10 mouse cellular contexts compared by ENCODE assay signal in genomic region chr1:189022925-189023700, GRCm38 (mm10). TPM values are rescaled to one million over a fixed set of nuclear protein-coding genes. Genes with fewer than 3 reads are reported as not detected.
A peak's percentile ranks its signal among the peaks of the same experiment; 100 is the strongest.
DNase-seq lines count a peak whose midpoint lies in the region; ATAC-seq lines count a peak whose summit lies in the region.
"Had no signal": no experiment of that assay in that cellular context is flagged by ENCODE, and none has a peak within 500 bp of the region (broad histone marks: within the 10 kb centered on the region; RNA-seq: fewer than 3 reads in every experiment).

No protein-coding gene starts in this region.

- H3K4me3 ChIP-seq in midbrain, embryonic 11.5 days (ENCODE audit: low read depth, low read length) = no peak overlapping the region
- no peak overlapping the region for H3K4me3 ChIP-seq in midbrain, embryonic 10.5 days
- H3K4me3 ChIP-seq: embryonic facial prominence, embryonic 13.5 days; heart, embryonic 15.5 days had no signal

- no peak overlapping the region for H3K27ac ChIP-seq in midbrain, embryonic 11.5 days (ENCODE audit: low read depth, low read length)
- H3K27ac ChIP-seq in midbrain, embryonic 10.5 days (replicated peaks) = no peak overlapping the region
- H3K27ac ChIP-seq: embryonic facial prominence, embryonic 13.5 days; heart, embryonic 15.5 days had no signal

- no peaks in the 10 kb centered on the region for H3K9me3 ChIP-seq in midbrain, embryonic 11.5 days (ENCODE audit: control insufficient read depth, low read length)
- no peaks in the 10 kb centered on the region for H3K9me3 ChIP-seq in midbrain, embryonic 10.5 days (replicated peaks)
- H3K9me3 ChIP-seq: embryonic facial prominence, embryonic 13.5 days; heart, embryonic 15.5 days had no signal

- ATAC-seq in midbrain, embryonic 11.5 days (ENCODE audit: low FRiP score) = peak; percentile 57; the same call in 1 of the 2 replicates

- H3K9ac ChIP-seq in midbrain, embryonic 11.5 days (ENCODE audit: low read length) = no peak overlapping the region
- H3K9ac ChIP-seq: embryonic facial prominence, embryonic 13.5 days; heart, embryonic 15.5 days had no signal

- H3K4me2 ChIP-seq in midbrain, embryonic 11.5 days = no peak overlapping the region
- H3K4me2 ChIP-seq: embryonic facial prominence, embryonic 13.5 days; heart, embryonic 15.5 days had no signal

- 52% methylated on average over 7 of the region's 7 CpGs for WGBS in midbrain, embryonic 11.5 days
- 61% methylated on average over 7 of the region's 7 CpGs for WGBS in midbrain, embryonic 10.5 days

- peak; percentile 66 for DNase-seq in heart, adult 11 months
- DNase-seq in heart, adult 9 months (ENCODE audit: low spot score in 2 of 2) = no peak
- DNase-seq in midbrain, embryonic 11.5 days (ENCODE audit: low spot score, missing footprints) = peak; percentile 91
- no peak for DNase-seq in midbrain, embryonic 10.5 days (ENCODE audit: low spot score)
- DNase-seq in embryo, embryonic 10.5 days (ENCODE audit: low spot score) = peak; percentile 65
- peak; percentile 23 for DNase-seq in retina, postnatal 7 days (ENCODE audit: low read depth, low spot score)
- no peak for DNase-seq in layer of hippocampus, adult 11-12 months (ENCODE audit: low spot score)
- DNase-seq in kidney, adult 9 months = no peak

- H3K4me1 ChIP-seq in midbrain, embryonic 11.5 days (ENCODE audit: control insufficient read depth, insufficient read depth, low read length) = no peaks in the 10 kb centered on the region
- no peaks in the 10 kb centered on the region for H3K4me1 ChIP-seq in midbrain, embryonic 10.5 days
- H3K4me1 ChIP-seq: embryonic facial prominence, embryonic 13.5 days; heart, embryonic 15.5 days had no signal

- H3K27me3 ChIP-seq in midbrain, embryonic 11.5 days (ENCODE audit: control insufficient read depth, insufficient read depth, low read length) = no peaks in the 10 kb centered on the region
- H3K27me3 ChIP-seq in midbrain, embryonic 10.5 days (ENCODE audit: low read depth, poor library complexity, severe bottlenecking) = no peaks in the 10 kb centered on the region
- H3K27me3 ChIP-seq: embryonic facial prominence, embryonic 13.5 days; heart, embryonic 15.5 days had no signal

- no peaks in the 10 kb centered on the region for H3K36me3 ChIP-seq in midbrain, embryonic 11.5 days (ENCODE audit: control insufficient read depth, insufficient read depth, low read length)
- H3K36me3 ChIP-seq in midbrain, embryonic 10.5 days = no peaks in the 10 kb centered on the region
- H3K36me3 ChIP-seq: embryonic facial prominence, embryonic 13.5 days; heart, embryonic 15.5 days had no signal

RNA-seq across cellular contexts. Expression of gene Kctd3, which starts 15.5 kb away (rescaled TPM):
- 36.1 and 36.7 TPM in 2 replicates for polyA plus RNA-seq in midbrain, embryonic 11.5 days (2014; fragmentation: Nextera tagmentation; extraction: Ambion mirVana)
- 28.6 and 31.1 TPM in 2 replicates for polyA plus RNA-seq in midbrain, embryonic 10.5 days (2016; fragmentation: Nextera tagmentation; extraction: Ambion mirVana)

Comparison
In these comparisons a context has a peak if more than half of its experiments do, and no peak if none do; other contexts are left out.
1. DNase-seq: peak in heart, adult 11 months (single experiment), midbrain, embryonic 11.5 days (single experiment), embryo, embryonic 10.5 days (single experiment) and retina, postnatal 7 days (single experiment); none in heart, adult 9 months (0 of 2), midbrain, embryonic 10.5 days (single experiment), layer of hippocampus, adult 11-12 months (single experiment) and kidney, adult 9 months (single experiment).